Mouse (Mus musculus): Measurements from ENCODE around the gene Gins1. TPM values are rescaled to one million over a fixed set of nuclear protein-coding genes. Genes with fewer than 3 reads are reported as not detected.

The Gins1 gene
- polyA plus RNA-seq, 2 experiments: 30.8 to 43.0 TPM

DNA sequence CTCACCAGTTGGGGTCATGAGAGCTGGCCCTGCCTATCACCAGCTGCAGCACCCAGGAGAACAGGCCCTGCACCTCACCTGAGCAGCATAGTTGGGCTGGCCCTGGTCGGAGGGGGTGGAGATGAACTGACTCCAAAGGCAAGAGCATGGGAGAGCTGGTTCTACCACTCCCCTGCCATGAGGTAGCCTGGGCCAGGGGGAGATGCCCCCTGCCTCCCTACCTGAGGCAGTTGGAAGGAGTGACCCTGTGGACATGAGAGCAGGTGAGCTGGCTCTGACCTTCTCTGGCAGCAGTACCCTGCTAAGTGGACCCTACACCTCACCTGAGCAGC, 20.5 kb upstream of the Gins1 start:
- ATAC-seq (ENCODE audit: low FRiP score, low read depth) (no peak), DNase-seq (ENCODE audit: low spot score) (no peak)
- Histone ChIP-seq H3K27me3 (ENCODE audit: control insufficient read depth, insufficient read depth, low read length) (no peaks in the 10 kb centered on the region), H3K9ac (ENCODE audit: low read depth, low read length, severe bottlenecking) (no peak overlapping the region), H3K4me1 (ENCODE audit: control insufficient read depth, insufficient read depth, low read length) (no peaks in the 10 kb centered on the region), H3K4me2 (replicated peaks; ENCODE audit: low read depth, low read length, severe bottlenecking) (no peak overlapping the region), H3K36me3 (ENCODE audit: control insufficient read depth, insufficient read depth, low read length) (no peaks in the 10 kb centered on the region), H3K9me3 (ENCODE audit: control insufficient read depth, low read length) (no peaks in the 10 kb centered on the region), H3K4me3 (replicated peaks; ENCODE audit: low read length) (no peak overlapping the region), H3K27ac (replicated peaks; ENCODE audit: low read depth, low read length) (no peak overlapping the region)
- no peak for TF ChIP-seq POLR2A (IDR thresholded peaks at IDR 0.05; ENCODE audit: borderline replicate concordance, extremely low read depth, insufficient read depth, insufficient read length)
- WGBS: 73% methylated on average over 1 of the region's 1 CpGs

DNA sequence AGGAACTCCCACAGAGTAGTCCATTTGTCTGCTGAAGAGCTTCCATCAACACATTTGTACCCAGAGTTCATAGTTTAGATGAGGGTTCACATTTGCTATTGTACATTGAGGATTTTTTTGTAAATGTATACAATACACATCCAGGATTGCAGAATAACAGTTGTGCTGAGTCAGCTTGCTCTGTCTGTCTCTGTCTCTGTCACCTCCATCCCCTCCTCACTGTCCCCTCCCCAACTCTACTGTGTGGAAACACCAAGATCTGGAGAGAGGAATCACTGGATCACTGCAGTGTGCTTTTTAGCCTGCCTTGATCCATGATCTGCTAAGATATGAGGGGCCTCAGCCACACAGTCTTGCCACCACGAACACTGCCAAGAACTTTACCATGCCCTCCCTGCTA, 19.4 kb upstream of the Gins1 start:
- Histone ChIP-seq H3K4me3 (replicated peaks; ENCODE audit: low read length) (no peak overlapping the region), H3K4me1 (ENCODE audit: control insufficient read depth, insufficient read depth, low read length) (no peaks in the 10 kb centered on the region), H3K27me3 (ENCODE audit: control insufficient read depth, insufficient read depth, low read length) (no peaks in the 10 kb centered on the region), H3K9ac (ENCODE audit: low read depth, low read length, severe bottlenecking) (no peak overlapping the region), H3K9me3 (ENCODE audit: control insufficient read depth, low read length) (no peaks in the 10 kb centered on the region), H3K27ac (replicated peaks; ENCODE audit: low read depth, low read length) (no peak overlapping the region), H3K4me2 (replicated peaks; ENCODE audit: low read depth, low read length, severe bottlenecking) (no peak overlapping the region), H3K36me3 (ENCODE audit: control insufficient read depth, insufficient read depth, low read length) (no peaks in the 10 kb centered on the region)
- 79% methylated on average over 1 of the region's 1 CpGs for WGBS
- ATAC-seq (ENCODE audit: low FRiP score, low read depth) (no peak), DNase-seq (ENCODE audit: low spot score) (no peak)
- TF ChIP-seq POLR2A (IDR thresholded peaks at IDR 0.05; ENCODE audit: borderline replicate concordance, extremely low read depth, insufficient read depth, insufficient read length): no peak

DNA sequence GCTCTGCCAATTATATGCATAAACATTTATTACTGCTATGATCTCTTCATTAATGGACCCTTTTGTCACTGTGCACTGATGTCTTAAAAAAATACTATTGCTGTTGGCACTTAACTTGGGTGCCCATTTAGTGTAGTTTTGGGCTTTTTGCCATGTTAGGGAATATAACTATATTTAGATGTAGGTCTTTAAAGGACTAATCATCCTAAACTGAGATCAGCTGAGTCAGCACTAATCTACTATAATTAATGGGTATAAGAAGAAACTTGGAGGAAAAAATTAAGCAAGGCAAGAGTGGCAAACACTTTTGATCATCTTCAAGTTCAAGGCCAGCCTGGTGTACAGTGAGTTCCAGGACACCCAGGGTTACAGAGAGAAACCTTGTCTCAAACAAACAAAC, 18.9 kb upstream of the Gins1 start:
- no peaks in the 10 kb centered on the region for H3K27me3 ChIP-seq (ENCODE audit: control insufficient read depth, insufficient read depth, low read length)
- H3K9ac ChIP-seq (ENCODE audit: low read depth, low read length, severe bottlenecking): no peak overlapping the region
- H3K36me3 ChIP-seq (ENCODE audit: control insufficient read depth, insufficient read depth, low read length): no peaks in the 10 kb centered on the region
- no peak for TF ChIP-seq POLR2A (IDR thresholded peaks at IDR 0.05; ENCODE audit: borderline replicate concordance, extremely low read depth, insufficient read depth, insufficient read length)
- H3K4me2 ChIP-seq (replicated peaks; ENCODE audit: low read depth, low read length, severe bottlenecking): no peak overlapping the region
- no peak for DNase-seq (ENCODE audit: low spot score)
- ATAC-seq (ENCODE audit: low FRiP score, low read depth): no peak
- no peak overlapping the region for H3K4me3 ChIP-seq (replicated peaks; ENCODE audit: low read length)
- no peaks in the 10 kb centered on the region for H3K4me1 ChIP-seq (ENCODE audit: control insufficient read depth, insufficient read depth, low read length)
- H3K27ac ChIP-seq (replicated peaks; ENCODE audit: low read depth, low read length): no peak overlapping the region
- no peaks in the 10 kb centered on the region for H3K9me3 ChIP-seq (ENCODE audit: control insufficient read depth, low read length)

DNA sequence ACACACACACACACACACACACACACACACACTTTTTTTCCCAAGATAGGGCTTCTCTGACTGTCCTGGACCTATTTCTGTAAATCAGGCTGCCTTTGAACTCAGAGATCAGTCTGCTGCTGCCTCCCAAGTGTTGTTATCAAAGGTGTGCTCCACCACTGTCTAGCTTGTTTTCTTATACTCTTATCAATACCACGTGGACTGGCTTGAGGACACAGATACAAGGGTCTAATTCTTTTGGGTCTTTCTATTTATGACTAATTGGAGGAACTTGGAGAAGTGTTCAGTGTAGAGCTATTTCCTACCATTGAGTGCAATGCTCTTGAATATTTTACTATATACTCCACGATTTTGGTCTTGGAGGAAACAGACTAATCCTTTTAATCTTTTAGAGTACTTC, 17.8 kb upstream of the Gins1 start:
- no peak overlapping the region for H3K4me3 ChIP-seq (replicated peaks; ENCODE audit: low read length)
- DNase-seq (ENCODE audit: low spot score) (no peak), ATAC-seq (ENCODE audit: low FRiP score, low read depth) (no peak)
- H3K4me1 ChIP-seq (ENCODE audit: control insufficient read depth, insufficient read depth, low read length): no peaks in the 10 kb centered on the region
- no peak overlapping the region for H3K27ac ChIP-seq (replicated peaks; ENCODE audit: low read depth, low read length)
- H3K4me2 ChIP-seq (replicated peaks; ENCODE audit: low read depth, low read length, severe bottlenecking): no peak overlapping the region
- no peaks in the 10 kb centered on the region for H3K9me3 ChIP-seq (ENCODE audit: control insufficient read depth, low read length)
- 89% methylated on average over 2 of the region's 2 CpGs for WGBS
- no peaks in the 10 kb centered on the region for H3K27me3 ChIP-seq (ENCODE audit: control insufficient read depth, insufficient read depth, low read length)
- H3K9ac ChIP-seq (ENCODE audit: low read depth, low read length, severe bottlenecking): no peak overlapping the region
- no peak for TF ChIP-seq POLR2A (IDR thresholded peaks at IDR 0.05; ENCODE audit: borderline replicate concordance, extremely low read depth, insufficient read depth, insufficient read length)
- no peaks in the 10 kb centered on the region for H3K36me3 ChIP-seq (ENCODE audit: control insufficient read depth, insufficient read depth, low read length)

DNA sequence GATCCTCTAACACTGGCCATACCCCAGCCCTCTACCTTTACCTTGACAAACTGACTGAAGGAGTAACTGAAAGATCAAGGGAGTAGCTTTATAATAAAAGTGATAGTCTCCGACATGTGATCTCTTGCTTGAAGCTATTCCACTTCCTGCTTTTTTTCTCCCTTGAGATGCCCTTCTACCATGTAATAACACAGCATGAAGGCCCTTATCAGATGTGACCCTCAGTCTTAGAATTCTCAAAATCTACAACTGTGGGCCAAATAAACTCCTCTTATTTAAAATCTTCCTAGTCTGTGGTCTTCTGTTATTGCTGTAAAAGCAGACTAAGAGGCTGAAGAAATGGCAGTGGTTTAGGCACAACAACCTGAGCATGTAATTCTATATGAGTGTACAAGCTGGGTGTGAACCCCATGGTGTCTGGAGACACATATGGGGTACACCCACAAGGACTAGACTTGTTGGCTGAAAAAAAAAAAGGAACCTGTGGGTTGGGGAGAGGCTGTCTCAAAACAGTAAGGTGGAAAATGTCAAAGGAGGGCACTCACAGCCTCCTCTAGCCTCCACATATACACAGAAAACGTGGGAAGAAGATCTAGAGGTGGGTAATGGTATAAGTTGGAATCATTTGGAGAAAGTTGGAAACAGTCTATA, 10.5 kb upstream of the Gins1 start:
- DNase-seq (ENCODE audit: low spot score): no peak
- Histone ChIP-seq H3K4me2 (replicated peaks; ENCODE audit: low read depth, low read length, severe bottlenecking) (no peak overlapping the region), H3K27me3 (ENCODE audit: control insufficient read depth, insufficient read depth, low read length) (no peaks in the 10 kb centered on the region), H3K27ac (replicated peaks; ENCODE audit: low read depth, low read length) (no peak overlapping the region), H3K9me3 (ENCODE audit: control insufficient read depth, low read length) (no peaks in the 10 kb centered on the region), H3K36me3 (ENCODE audit: control insufficient read depth, insufficient read depth, low read length) (no peaks in the 10 kb centered on the region), H3K4me1 (ENCODE audit: control insufficient read depth, insufficient read depth, low read length) (no peaks in the 10 kb centered on the region), H3K9ac (ENCODE audit: low read depth, low read length, severe bottlenecking) (no peak overlapping the region), H3K4me3 (replicated peaks; ENCODE audit: low read length) (no peak overlapping the region)
- TF ChIP-seq POLR2A (IDR thresholded peaks at IDR 0.05; ENCODE audit: borderline replicate concordance, extremely low read depth, insufficient read depth, insufficient read length): no peak
- no peak for ATAC-seq (ENCODE audit: low FRiP score, low read depth)
- 85% methylated on average over 2 of the region's 2 CpGs for WGBS

Measured in limb, embryonic 14.5 days (tissue).